Mouse (Mus musculus) midbrain, embryonic 16.5 days (tissue): ENCODE measurements at regions not wholly inside any gene's neighbourhood (a gene's known extent, or its start where the extent isn't known, plus 50 kb on each side); places are given as distances from the start of the nearest gene placed in this dataset.

Experiments used
- ATAC-seq: fragments of 200-750 bp; cut with Nextera tagmentation; 2 replicates; pipeline ENCODE4 v1.8.0; 2017; ENCODE audit warnings: moderate TSS enrichment
- H3K27ac ChIP-seq: fragments of 300-500 bp; sonication (generic); 2 replicates; pipeline ENCODE4 v1.5.1; 2014; ENCODE audit warnings: mild to moderate bottlenecking, low read length, mixed read lengths
- H3K27me3 ChIP-seq: fragments of 300-500 bp; sonication (generic); 2 replicates; pipeline ENCODE4 v1.6.1; 2014; ENCODE audit warnings: low read depth, low read length, mixed read lengths; ENCODE audit not compliant: control insufficient read depth, insufficient read depth
- H3K36me3 ChIP-seq: fragments of 300-500 bp; sonication (generic); 2 replicates; pipeline ENCODE4 v1.6.1; 2014; ENCODE audit warnings: mild to moderate bottlenecking, low read length, moderate library complexity, mixed read lengths; ENCODE audit not compliant: control insufficient read depth, insufficient read depth
- H3K4me1 ChIP-seq: fragments of 300-500 bp; sonication (generic); 2 replicates; pipeline ENCODE4 v1.6.1; 2014; ENCODE audit warnings: mild to moderate bottlenecking, low read length, mixed read lengths; ENCODE audit not compliant: control insufficient read depth, insufficient read depth
- H3K4me2 ChIP-seq: fragments of 300-500 bp; sonication (generic); 2 replicates; pipeline ENCODE4 v1.6.1; 2014; ENCODE audit warnings: mild to moderate bottlenecking, low read length, mixed read lengths
- H3K4me3 ChIP-seq: fragments of 300-500 bp; sonication (generic); 2 replicates; pipeline ENCODE4 v1.5.1; 2014; ENCODE audit warnings: low read depth, mild to moderate bottlenecking, low read length, moderate library complexity, mixed read lengths
- H3K9ac ChIP-seq: fragments of 300-500 bp; sonication (generic); 2 replicates; pipeline ENCODE4 v1.6.1; 2014; ENCODE audit warnings: low read depth, low read length, mixed read lengths
- H3K9me3 ChIP-seq: fragments of 300-500 bp; sonication (generic); replicated peaks from 2 replicates; pipeline ENCODE4 v1.6.1; 2014; ENCODE audit warnings: mild to moderate bottlenecking, low read length, mixed read lengths; ENCODE audit not compliant: control insufficient read depth, poor library complexity, severe bottlenecking
- WGBS: fragments of 180-500 bp; shearing (Covaris S2); extraction: QIAGEN DNeasy Blood & Tissue Kit; methylation state at CpG from one replicate; pipeline ENCODE4 v1.1.7; 2014; 5-methylcytosine and 5-hydroxymethylcytosine counted together

DNA sequence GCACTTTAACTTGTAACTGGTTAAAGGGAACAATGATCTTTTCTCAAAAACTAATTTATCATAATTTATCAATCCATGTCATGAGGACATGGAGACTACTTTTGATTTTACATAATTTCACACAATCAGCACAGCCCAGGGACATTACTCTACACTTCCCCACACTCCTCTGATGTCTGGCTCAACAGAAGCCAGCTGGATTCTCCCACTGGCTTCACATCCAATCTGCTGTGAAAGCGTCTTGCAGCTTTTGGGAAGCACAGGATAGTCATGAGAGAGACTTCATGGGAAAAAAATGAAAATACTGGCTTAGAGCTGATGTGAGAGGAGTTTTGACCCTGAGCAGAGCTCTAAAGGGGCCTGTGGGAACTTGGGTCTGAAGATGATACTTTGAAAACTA lies 61.7 kb upstream of the Hrasls start:
- 74% methylated on average over 1 of the region's 1 CpGs for WGBS
- Histone ChIP-seq H3K27ac (no peak overlapping the region), H3K4me2 (no peak overlapping the region)

DNA sequence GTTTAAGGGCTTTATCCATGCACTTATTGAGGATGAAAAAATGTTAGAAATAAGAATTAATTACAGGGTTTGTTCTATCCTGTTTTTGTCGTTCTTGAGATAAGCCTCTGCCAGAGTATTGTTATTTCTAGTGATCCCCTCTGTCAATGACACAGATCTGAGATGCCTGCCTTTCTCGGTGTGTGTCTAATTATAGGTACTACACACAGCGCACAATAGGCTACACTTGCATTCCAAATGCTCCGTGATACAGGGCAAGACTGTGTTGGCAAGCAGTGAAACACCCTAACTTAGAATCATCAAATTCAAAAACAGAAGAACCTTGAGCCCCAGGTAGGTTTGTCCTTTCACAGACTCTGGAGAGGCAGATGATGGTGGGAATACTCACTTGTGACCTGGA lies 90.3 kb upstream of the Hrasls start:
- Histone ChIP-seq H3K27me3 (no peaks in the 10 kb centered on the region), H3K9me3 (no peaks in the 10 kb centered on the region), H3K36me3 (no peaks in the 10 kb centered on the region), H3K4me3 (no peak overlapping the region), H3K4me1 (no peaks in the 10 kb centered on the region), H3K9ac (no peak overlapping the region), H3K4me2 (no peak overlapping the region), H3K27ac (no peak overlapping the region)
- no peak for ATAC-seq
- 80% methylated on average over 4 of the region's 4 CpGs for WGBS

More for the DNA sequence above, 61.7 kb upstream of the Hrasls start:
- no peak overlapping the region for H3K4me3 ChIP-seq
- H3K4me1 ChIP-seq = no peaks in the 10 kb centered on the region
- H3K27me3 ChIP-seq = no peaks in the 10 kb centered on the region
- H3K9me3 ChIP-seq = no peaks in the 10 kb centered on the region
- H3K9ac ChIP-seq = no peak overlapping the region
- no peak for ATAC-seq
- no peaks in the 10 kb centered on the region for H3K36me3 ChIP-seq

DNA sequence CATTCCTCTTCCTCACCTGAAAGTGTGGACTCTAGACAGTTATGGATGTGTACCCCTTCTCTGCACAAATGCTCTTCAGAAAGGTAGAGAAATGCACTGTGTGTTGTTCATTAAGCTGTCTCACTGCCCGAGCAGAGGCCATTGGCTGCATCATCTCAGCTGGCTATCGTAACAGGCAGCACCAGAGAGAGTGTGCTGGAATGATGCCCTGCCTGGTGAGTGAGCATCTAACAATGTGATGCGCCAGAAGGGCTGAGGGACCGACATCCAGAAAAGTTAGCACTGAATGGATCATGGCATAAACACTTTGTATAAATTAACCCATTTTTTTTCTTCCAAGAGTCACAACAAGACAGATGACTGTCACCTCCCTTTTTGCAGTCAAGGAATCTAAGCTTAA lies 112.7 kb upstream of the Hrasls start:
- H3K27ac ChIP-seq = no peak overlapping the region
- H3K9ac ChIP-seq = no peak overlapping the region
- no peaks in the 10 kb centered on the region for H3K4me1 ChIP-seq
- H3K36me3 ChIP-seq = no peaks in the 10 kb centered on the region
- H3K9me3 ChIP-seq = no peaks in the 10 kb centered on the region
- no peak overlapping the region for H3K4me3 ChIP-seq
- no peak overlapping the region for H3K4me2 ChIP-seq
- H3K27me3 ChIP-seq = no peaks in the 10 kb centered on the region
- 88% methylated on average over 4 of the region's 4 CpGs for WGBS
- ATAC-seq = no peak

DNA sequence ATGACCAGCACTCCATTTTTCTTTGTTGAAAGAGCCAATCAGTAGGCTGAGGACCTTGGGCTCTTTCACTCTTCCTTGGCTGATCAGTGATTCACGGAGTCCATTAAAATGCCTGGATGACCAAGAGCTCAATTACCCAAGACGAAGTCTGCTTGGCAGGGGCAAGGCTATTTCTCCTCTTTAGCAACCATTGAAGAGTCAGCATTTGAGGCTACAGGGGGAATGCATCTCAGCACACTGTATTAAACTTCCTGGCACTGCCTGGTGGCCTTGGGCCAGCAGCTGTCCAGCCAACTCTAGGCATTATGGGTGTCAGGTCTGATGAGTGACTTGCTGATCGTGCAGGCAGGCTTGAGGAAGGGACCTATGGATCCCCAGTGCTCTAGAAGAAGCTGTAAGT lies 136.5 kb upstream of the Mb21d2 start:
- H3K27ac ChIP-seq = no peak overlapping the region
- H3K9me3 ChIP-seq = no peaks in the 10 kb centered on the region
- H3K4me1 ChIP-seq = no peaks in the 10 kb centered on the region
- no peak overlapping the region for H3K4me3 ChIP-seq
- 86% methylated on average over 3 of the region's 3 CpGs for WGBS
- H3K4me2 ChIP-seq = no peak overlapping the region
- H3K27me3 ChIP-seq = no peaks in the 10 kb centered on the region
- ATAC-seq = no peak
- H3K9ac ChIP-seq = no peak overlapping the region
- H3K36me3 ChIP-seq = no peaks in the 10 kb centered on the region

DNA sequence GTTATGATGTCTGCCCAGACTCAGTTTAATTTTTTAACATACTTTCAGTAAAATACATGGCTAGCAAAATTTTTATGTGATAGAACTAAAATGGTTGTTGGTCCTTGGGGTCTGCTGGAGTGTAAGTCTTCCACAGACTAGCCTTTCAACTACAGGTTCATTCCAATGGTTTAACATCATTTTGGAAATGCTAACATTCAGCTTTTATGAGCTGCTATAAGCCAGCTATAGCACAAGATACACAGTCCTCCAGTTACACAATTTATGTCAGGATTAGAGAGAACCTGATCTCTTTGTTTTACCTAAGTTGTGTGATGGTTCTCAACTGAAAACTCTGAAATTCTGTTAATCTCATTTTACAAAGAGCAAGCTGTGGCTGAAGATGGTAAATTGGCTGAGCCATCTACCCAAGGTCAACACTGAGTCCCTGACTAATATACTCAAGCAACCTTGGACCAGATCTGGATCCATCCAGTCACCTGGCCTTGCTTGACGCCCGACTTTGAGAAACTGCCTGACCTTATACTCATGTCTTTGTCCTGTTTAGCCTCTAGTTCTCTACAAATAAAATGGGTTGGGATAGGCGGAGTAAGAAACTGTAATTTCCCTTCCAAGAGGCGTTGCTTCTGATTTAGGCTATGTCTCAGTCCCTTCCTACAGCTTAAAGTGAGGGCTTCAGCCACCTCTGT lies 135.8 kb upstream of the Mb21d2 start:
- ATAC-seq = no peak
- Histone ChIP-seq H3K4me3 (no peak overlapping the region), H3K27me3 (no peaks in the 10 kb centered on the region), H3K9me3 (no peaks in the 10 kb centered on the region), H3K27ac (no peak overlapping the region), H3K4me1 (no peaks in the 10 kb centered on the region), H3K36me3 (no peaks in the 10 kb centered on the region), H3K9ac (no peak overlapping the region), H3K4me2 (no peak overlapping the region)
- WGBS = 90% methylated on average over 4 of the region's 4 CpGs

DNA sequence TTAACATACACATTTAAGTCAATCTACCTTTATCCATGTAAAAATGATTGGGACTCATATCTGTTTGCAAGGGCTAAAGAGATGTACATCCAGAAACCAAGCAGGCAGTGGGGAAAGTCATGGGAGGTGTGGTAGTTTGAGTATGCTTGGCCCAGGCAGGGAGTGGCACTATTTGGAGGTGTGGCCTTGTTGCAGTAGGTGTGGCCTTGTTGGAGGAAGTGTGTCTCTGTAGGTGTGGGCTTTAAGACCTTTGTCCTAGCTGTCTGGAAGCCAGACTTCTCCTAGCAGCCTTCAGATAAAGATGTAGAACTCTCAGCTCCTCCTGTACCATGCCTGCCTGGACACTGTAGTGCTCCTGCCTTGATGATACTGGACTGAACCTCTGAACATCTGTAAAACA lies 133.9 kb upstream of the Mb21d2 start:
- H3K9ac ChIP-seq = no peak overlapping the region

DNA sequence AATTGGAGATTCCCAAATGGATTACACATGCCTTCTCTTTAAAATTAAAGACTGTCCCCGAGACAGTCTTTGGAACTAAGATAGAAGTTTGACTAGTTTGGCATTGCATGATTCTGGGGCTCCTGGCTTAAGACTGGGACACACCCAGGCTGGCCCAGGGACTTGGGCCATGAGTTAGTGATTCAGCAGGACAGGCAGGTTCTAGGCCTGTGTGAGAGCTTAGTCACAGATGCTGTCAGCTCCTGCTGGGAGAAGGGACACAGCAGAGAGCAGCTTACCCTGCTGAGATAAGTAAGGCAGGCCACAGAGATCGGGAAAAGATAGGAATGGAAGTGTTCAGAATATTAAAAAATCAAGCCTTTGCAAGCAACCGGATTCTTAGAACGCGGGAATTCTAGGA lies 127.6 kb upstream of the Mb21d2 start:
- H3K4me2 ChIP-seq = no peak overlapping the region
- no peak overlapping the region for H3K4me3 ChIP-seq
- H3K27me3 ChIP-seq = no peaks in the 10 kb centered on the region
- no peak for ATAC-seq
- H3K36me3 ChIP-seq = no peaks in the 10 kb centered on the region
- H3K27ac ChIP-seq = no peak overlapping the region
- H3K9ac ChIP-seq = no peak overlapping the region
- no peaks in the 10 kb centered on the region for H3K9me3 ChIP-seq
- 58% methylated on average over 5 of the region's 5 CpGs for WGBS
- H3K4me1 ChIP-seq = peaks cover 4% of the 10 kb centered on the region; the same call in 1 of the 2 replicates

More for the DNA sequence above, 133.9 kb upstream of the Mb21d2 start:
- ATAC-seq = no peak
- no peaks in the 10 kb centered on the region for H3K27me3 ChIP-seq
- no peak overlapping the region for H3K4me3 ChIP-seq
- no peaks in the 10 kb centered on the region for H3K4me1 ChIP-seq
- no peak overlapping the region for H3K4me2 ChIP-seq
- no peak overlapping the region for H3K27ac ChIP-seq
- H3K9me3 ChIP-seq = no peaks in the 10 kb centered on the region
- H3K36me3 ChIP-seq = no peaks in the 10 kb centered on the region

DNA sequence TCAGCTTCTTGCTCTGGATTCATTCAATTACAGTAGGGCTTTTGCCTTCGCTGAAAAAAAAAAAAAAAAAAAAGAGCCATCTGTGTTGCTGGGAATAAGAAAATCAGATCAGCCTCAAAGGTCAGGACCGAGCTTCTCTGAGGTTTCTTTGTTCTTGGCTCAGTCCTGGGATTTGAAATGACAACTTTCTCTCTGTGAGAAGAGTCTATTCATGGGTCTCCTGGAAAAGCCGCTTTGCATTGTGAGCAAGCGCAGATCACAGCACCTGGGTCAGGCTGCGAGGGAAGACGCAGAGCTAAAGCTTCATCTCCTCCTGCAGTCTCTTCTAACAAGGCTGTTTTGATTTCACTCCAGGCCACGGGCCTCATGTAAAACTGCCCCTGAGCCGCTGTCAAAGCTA lies 125.0 kb upstream of the Mb21d2 start:
- ATAC-seq = peak; percentile 84
- H3K27me3 ChIP-seq = no peaks in the 10 kb centered on the region
- H3K4me2 ChIP-seq = peak overlapping the region; percentile 48
- peaks cover 4% of the 10 kb centered on the region; the same call in 1 of the 2 replicates for H3K4me1 ChIP-seq
- no peaks in the 10 kb centered on the region for H3K36me3 ChIP-seq
- WGBS = 5% methylated on average over 8 of the region's 8 CpGs
- H3K27ac ChIP-seq = no peak overlapping the region
- H3K4me3 ChIP-seq = peak overlapping the region; percentile 15; the same call in 1 of the 2 replicates
- H3K9ac ChIP-seq = 0 out of 2 replicates have a peak overlapping the region, but pooled peaks have one; percentile 21
- H3K9me3 ChIP-seq = no peaks in the 10 kb centered on the region

DNA sequence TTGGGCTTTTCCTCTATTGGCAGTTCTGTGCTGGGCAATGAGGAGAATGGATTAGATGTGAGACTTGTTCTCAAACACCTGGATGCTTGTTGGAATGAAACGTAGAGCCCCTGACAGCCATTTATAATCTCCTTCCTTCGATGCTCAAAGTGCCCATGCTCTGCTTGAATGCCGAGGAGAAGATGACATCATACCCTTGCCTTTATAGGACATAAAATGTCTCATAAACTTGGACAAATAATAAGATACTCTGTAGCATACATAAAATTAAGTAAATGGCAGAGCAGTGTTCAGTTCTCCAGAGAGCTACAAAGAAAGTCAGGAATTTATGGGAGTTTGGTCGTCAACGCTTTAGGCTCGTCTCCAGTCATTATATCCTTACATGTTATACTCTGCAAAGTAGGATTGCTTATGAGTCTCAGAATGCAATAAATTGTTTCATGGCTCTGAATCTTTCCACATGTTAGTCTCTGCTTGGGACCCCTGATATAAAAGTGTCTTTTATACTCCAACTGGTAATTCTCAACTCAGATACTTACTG lies 117.0 kb upstream of the Mb21d2 start:
- Histone ChIP-seq H3K4me3 (no peak overlapping the region), H3K4me2 (no peak overlapping the region), H3K27ac (no peak overlapping the region), H3K4me1 (no peaks in the 10 kb centered on the region), H3K36me3 (no peaks in the 10 kb centered on the region), H3K9me3 (no peaks in the 10 kb centered on the region), H3K9ac (no peak overlapping the region), H3K27me3 (no peaks in the 10 kb centered on the region)
- 89% methylated on average over 6 of the region's 6 CpGs for WGBS
- no peak for ATAC-seq
